Mouse (Mus musculus) gastrocnemius, adult 2 months (tissue): ENCODE results near the gene Exoc4. TPM values are rescaled to one million over a fixed set of nuclear protein-coding genes. Genes with fewer than 3 reads are reported as not detected.

Experiments used
- DNase-seq: peaks from one replicate; pipeline ENCODE4 v3.0.0; 2022
- H3K27ac ChIP-seq: fragments of 200-600 bp; 2 replicates; pipeline ENCODE4 v1.8.1; 2022; ENCODE audit warnings: mild to moderate bottlenecking
- H3K4me3 ChIP-seq: fragments of 200-600 bp; 2 replicates; pipeline ENCODE4 v1.8.1; 2022; ENCODE audit warnings: mild to moderate bottlenecking, moderate library complexity
- CTCF ChIP-seq: fragments of 200-600 bp; IDR thresholded peaks from 2 replicates; pipeline ENCODE4 v1.8.1; 2022; ENCODE audit warnings: antibody characterized with exemption, mild to moderate bottlenecking, moderate library complexity
- intact Hi-C: fragments of 180-260 bp; cut with DNase I; formaldehyde crosslinking; loops from one replicate; pipeline ENCODE4 v1.15.1; 2025
- total RNA-seq, 2 experiments: library from RNA; stranded (reverse); gene quantifications; 2 replicates each; pipeline ENCODE4 v1.2.3; 2021

Exoc4 gene
- total RNA-seq, 2 experiments from 2014 or later: 43.6 to 51.4 TPM

DNA sequence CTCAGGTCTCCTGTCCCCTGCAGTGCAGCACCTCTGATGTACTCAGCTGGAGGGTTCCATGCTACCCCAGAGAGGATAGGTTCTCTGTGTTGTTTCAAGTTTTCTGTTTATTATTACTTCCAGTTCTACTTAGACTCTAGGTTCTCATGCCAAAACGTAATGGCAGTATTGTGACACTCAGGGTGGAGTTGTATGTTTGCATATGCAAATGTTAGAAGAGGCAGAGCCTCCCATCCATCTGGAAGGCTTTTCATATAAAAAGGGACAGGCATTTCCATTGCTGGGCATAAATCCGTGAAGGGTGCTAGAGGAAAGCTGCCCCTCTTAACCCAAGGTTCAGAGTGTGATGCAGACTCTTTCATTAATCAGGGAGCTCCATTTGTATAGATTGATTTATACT is 205.5 kb downstream of the Exoc4 start:
- H3K4me3 ChIP-seq: no peak overlapping the region
- no peak for TF ChIP-seq CTCF
- intact Hi-C loops: no loop called here
- no peak overlapping the region for H3K27ac ChIP-seq
- no peak for DNase-seq

DNA sequence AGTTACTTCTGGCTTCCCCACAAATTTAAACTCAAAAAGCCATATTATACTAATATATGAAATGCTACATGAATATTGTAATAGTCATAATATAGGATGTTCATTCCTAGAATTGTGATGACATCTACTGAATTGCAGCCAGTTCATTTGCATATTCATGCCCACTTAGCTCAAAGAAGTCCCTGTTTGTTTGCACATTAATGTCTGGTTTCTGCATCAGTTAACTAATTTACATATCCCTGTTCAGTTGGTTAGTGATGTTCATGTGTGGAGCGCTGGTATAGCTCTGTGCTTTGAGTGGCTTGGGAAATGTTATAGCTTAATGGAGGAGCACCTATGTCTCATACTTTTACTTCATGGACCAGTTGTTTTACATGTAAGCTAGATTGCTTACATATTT is 206.4 kb downstream of the Exoc4 start:
- no peak overlapping the region for H3K27ac ChIP-seq
- TF ChIP-seq CTCF: no peak
- DNase-seq: no peak
- intact Hi-C loops: no loop called here
- H3K4me3 ChIP-seq: no peak overlapping the region

DNA sequence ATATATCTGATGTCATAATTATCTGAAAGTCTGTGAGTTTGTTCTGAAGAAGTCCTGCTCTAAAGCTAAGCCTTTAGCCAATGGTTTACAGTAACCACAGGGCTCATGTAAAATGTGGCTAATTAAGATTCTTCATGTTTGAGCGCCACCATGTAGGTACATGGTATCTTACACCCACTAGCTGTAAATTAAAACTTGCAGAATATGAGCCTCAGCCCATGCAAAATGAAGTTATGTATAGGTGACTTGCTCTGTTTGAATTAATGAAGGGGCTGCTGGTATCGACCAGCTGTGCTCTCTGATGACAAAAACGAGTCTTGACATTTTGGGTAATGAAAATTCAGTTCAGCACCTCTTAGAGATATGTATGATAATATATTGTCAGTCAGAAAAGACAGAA is 216.0 kb downstream of the Exoc4 start:
- Histone ChIP-seq H3K4me3 (no peak overlapping the region), H3K27ac (no peak overlapping the region)
- intact Hi-C loops: no loop called here
- no peak for TF ChIP-seq CTCF
- DNase-seq: no peak

GRCm38 (mm10) chr6:33465392-33465791 is 216.5 kb downstream of the Exoc4 start:
- Histone ChIP-seq H3K4me3 (no peak overlapping the region), H3K27ac (no peak overlapping the region)
- no peak for TF ChIP-seq CTCF
- intact Hi-C loops: no loop called here
- no peak for DNase-seq

DNA sequence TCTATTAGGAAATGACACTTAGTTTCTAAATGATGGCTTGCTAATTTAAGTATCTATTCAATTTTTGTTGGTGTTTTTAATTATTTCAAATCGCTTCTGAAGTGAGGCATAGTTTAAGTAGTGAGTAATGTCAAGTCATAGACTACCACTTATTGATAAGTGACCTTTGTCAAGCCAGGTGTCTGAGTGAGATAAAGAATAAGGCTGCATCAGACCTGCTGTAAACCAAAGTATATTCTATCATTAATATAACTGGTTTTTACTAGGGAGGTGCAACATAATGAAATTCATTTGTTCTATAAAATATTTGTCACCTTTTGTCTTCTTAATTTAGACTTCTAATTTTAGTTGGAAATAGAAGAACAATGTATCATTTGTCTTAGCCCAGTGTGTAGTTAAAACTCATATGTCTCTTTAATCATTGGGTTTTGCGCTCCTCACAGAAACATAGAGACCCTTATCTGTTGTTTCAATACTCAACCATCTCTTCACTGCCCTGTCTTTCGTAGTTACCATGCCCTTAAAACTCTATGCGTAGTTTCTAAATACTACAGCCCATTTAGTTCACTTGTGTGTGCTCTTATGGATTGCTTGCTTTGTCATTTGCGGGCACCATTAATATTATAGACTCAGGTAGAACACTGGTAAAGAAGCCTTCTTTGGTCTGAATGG is 217.4 kb downstream of the Exoc4 start:
- intact Hi-C loops: no loop called here
- no peak for DNase-seq
- H3K27ac ChIP-seq: no peak overlapping the region
- H3K4me3 ChIP-seq: no peak overlapping the region
- no peak for TF ChIP-seq CTCF

GRCm38 (mm10) chr6:33468480-33468879 is 219.6 kb downstream of the Exoc4 start:
- no peak overlapping the region for H3K27ac ChIP-seq
- DNase-seq: no peak
- intact Hi-C loops: no loop called here
- no peak overlapping the region for H3K4me3 ChIP-seq
- no peak for TF ChIP-seq CTCF

DNA sequence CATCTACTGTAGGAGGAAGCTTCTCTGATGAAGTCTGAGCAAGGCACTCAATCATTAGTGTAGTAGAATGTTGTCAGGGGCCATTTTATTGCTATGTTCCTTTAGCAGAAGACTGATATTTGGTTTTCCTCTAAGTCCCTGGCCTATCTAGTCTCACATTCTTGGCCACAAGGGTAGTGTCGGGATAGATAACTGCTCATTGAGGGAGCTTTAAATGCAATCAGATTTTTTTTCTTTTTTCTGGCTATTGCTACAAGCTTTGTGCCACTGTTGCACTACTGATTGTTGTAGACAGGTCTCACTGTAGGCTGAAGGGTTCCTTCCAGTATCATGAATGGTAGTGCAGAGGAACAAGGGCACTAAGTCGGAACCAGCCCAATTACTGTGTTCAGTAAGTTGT is 227.2 kb downstream of the Exoc4 start:
- intact Hi-C loops: no loop called here
- TF ChIP-seq CTCF: no peak
- DNase-seq: no peak
- Histone ChIP-seq H3K4me3 (no peak overlapping the region), H3K27ac (no peak overlapping the region)

- intact Hi-C loops: no loop called here
- TF ChIP-seq CTCF: no peak
- H3K4me3 ChIP-seq: no peak overlapping the region
- DNase-seq: no peak
- no peak overlapping the region for H3K27ac ChIP-seq
These were observed 235.7 kb downstream of the Exoc4 start for GRCm38 (mm10) chr6:33484568-33484967.

DNA sequence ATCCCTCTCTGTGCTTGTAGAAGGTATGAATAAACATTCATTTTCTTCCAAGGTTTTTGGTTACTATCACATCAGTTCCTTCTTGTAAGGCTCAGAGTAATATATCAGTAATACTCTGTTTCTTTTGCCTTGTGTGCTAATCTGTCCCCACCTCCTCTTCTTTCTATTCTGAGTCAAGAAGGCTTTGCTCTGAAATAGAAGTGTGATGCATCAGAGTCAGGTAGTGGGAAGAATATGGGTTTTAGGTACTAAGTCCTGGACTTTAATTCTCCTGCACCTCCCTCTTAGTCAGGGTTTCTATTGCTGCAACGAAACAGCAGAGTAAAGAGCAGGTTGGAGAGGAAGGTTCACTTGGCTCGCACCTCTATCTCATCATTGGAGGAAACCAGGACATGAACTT is 240.9 kb downstream of the Exoc4 start:
- no peak overlapping the region for H3K4me3 ChIP-seq

DNA sequence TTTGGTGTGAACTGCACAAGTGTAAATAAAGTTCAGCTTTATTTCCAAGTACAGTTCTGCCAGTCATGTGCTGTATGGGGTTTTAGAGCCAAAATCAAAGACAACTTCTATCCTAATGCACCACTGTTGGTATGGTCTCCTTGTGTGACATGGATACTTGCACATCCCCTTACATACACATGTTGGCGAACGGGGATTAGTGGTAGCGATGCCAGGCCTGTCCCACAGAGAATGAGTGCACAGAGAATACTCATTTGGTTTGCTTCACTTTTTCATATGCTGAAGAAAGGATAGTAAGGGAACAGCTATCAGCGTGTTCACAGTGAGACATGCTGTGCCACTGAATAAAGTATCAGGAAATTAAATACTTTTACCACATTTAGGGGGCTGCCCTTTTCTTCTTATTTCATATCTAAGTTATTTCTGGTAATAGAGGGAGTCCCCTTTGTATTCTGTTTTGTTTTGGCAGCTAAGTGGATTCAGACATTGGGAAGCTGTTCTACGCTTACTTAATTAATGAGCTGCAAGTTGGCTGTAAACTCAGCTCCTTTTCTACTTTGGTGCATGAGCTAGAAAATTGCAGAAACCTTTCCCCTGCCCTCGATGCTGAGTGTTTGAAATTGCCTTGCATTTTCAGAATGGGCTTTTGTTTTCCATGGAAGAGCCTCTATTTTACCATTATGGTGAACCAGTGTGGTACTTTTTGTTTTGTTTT is 247.4 kb downstream of the Exoc4 start:
- DNase-seq: no peak
- no peak overlapping the region for H3K4me3 ChIP-seq
- no peak for TF ChIP-seq CTCF
- intact Hi-C loops: no loop called here
- no peak overlapping the region for H3K27ac ChIP-seq

More for the DNA sequence above, 240.9 kb downstream of the Exoc4 start:
- intact Hi-C loops: no loop called here
- no peak overlapping the region for H3K27ac ChIP-seq
- no peak for TF ChIP-seq CTCF
- no peak for DNase-seq

GRCm38 (mm10) chr6:33497348-33497747 is 248.5 kb downstream of the Exoc4 start:
- intact Hi-C loops: no loop called here
- no peak for TF ChIP-seq CTCF
- no peak overlapping the region for H3K27ac ChIP-seq
- no peak overlapping the region for H3K4me3 ChIP-seq
- DNase-seq: no peak

- Histone ChIP-seq H3K4me3 (no peak overlapping the region), H3K27ac (no peak overlapping the region)
- no peak for TF ChIP-seq CTCF
- intact Hi-C loops: no loop called here
- no peak for DNase-seq
These were observed 253.5 kb downstream of the Exoc4 start for GRCm38 (mm10) chr6:33502388-33502787.

GRCm38 (mm10) chr6:33503381-33503780 is 254.5 kb downstream of the Exoc4 start:
- DNase-seq: no peak
- Histone ChIP-seq H3K4me3 (no peak overlapping the region), H3K27ac (no peak overlapping the region)
- intact Hi-C loops: no loop called here
- no peak for TF ChIP-seq CTCF

DNA sequence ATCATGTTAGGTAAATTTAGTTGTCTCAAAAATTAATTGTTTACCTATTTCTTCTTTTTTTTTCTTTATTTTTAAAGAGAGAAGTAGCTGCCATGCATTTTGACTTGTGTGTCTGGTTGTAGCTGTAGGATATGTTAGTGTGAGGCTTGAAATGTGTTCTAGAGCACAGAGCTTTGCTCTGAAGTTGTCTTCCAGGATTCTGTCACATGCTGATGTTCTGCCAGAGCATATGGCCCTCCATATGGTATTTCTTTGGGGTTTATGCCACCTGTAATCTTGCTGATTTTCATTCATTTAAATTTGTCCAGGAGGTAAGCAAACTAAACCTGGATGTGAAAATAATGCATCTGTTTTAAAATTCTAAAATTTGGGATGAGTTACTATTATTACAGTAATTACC is 258.2 kb downstream of the Exoc4 start:
- intact Hi-C loops: no loop called here

More for the DNA sequence above, 258.2 kb downstream of the Exoc4 start:
- DNase-seq: no peak
- no peak overlapping the region for H3K27ac ChIP-seq
- no peak overlapping the region for H3K4me3 ChIP-seq
- no peak for TF ChIP-seq CTCF
